Mouse (Mus musculus) heart, postnatal 10 days (tissue): ENCODE data around the gene Plxna2. TPM values are rescaled to one million over a fixed set of nuclear protein-coding genes. Genes with fewer than 3 reads are reported as not detected.

Experiments used
- DNase-seq, 2 experiments: peaks; one replicate each; pipeline ENCODE4 v3.0.0; 2021
- intact Hi-C: fragments of 180-260 bp; cut with DNase I; formaldehyde crosslinking; loops from one replicate; pipeline ENCODE4 v1.15.1; 2025
- total RNA-seq, 2 experiments: library from RNA; stranded (reverse); gene quantifications; 2 replicates each; pipeline ENCODE4 v1.2.3; 2021

Plxna2 gene
- total RNA-seq, 2 experiments from 2014 or later: 25.5 to 34.6 TPM

GRCm38 (mm10) chr1:194650076-194650475 lies 32.1 kb downstream of the Plxna2 start:
- intact Hi-C loops: no loop called here
- no peak for DNase-seq

- intact Hi-C loops: no loop called here
Measured at GRCm38 (mm10) chr1:194650566-194650965, 32.5 kb downstream of the Plxna2 start.

GRCm38 (mm10) chr1:194651987-194652386 lies 34.0 kb downstream of the Plxna2 start:
- intact Hi-C loops: no loop called here
- DNase-seq: peak; percentile 41 to 45

More at GRCm38 (mm10) chr1:194650566-194650965, 32.5 kb downstream of the Plxna2 start:
- DNase-seq: no peak

- intact Hi-C loops: no loop called here
- DNase-seq: peak; percentile 50 to 62
Measured at GRCm38 (mm10) chr1:194658459-194659160, 40.6 kb downstream of the Plxna2 start.

GRCm38 (mm10) chr1:194660426-194661119 lies 42.6 kb downstream of the Plxna2 start:
- DNase-seq: peak; percentile 80 to 81
- intact Hi-C loops: loop anchor here (1.0 to 5.0 kb wide), 2 partner anchors 40 to 62 kb away; no protein-coding TSS in a partner anchor

- intact Hi-C loops: loop anchor here (5.0 kb wide), 1 partner anchor 59 kb away; no protein-coding TSS in a partner anchor
- DNase-seq: no peak
Measured at GRCm38 (mm10) chr1:194663021-194663420, 45.0 kb downstream of the Plxna2 start.

DNA sequence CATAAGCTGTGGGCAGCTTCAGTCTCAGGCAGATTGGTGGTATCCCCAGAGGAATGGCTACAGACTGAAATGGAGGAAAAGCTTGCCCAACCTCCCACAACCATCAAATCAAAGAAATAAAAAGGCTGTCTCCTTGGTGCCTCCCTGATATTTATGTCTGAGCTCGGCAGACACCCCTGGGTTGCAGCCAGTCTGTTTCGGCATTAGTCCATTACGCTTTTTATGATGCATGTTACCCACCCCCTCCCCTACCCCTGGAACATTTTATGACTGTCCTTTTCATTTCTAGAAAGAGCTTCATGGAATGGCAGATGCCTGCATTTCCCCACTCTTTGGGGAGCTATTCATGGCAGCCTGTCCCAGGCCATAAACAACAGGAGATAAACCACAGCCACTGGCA lies 47.7 kb downstream of the Plxna2 start:
- no peak for DNase-seq
- intact Hi-C loops: no loop called here

DNA sequence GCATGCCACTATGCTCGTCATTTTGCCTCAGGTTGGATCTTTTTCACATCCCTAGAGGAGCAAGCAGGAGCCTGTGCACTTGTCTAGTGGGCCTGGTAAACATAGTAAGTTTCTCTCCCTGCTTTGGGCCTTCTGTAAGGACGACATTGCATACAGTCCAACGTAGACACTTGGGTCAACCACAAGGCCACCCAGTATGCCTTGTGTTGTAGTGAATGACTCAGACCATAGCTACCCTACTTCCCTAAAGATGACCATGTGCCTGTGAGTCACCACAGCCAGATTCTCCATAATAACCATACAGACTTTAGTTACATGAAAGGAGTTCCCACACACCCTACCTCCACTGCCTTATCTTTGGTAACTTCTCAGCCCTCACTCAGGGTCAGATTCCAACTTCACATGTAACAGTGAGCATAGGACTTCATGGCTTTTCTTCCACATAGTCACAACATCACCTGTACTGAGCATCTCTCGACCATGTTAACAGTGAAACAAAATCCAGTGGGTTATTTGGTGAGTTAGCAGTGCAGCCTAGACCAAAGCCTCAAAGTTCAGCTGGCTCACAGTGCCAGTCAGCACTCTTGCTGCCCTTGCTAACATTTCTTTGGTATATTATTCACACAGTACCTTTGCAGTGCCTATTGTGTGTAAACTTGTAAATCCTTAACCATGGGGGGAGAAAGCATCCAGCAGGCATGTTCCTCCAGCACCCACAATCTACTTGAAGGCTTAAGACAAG lies 53.9 kb downstream of the Plxna2 start:
- intact Hi-C loops: no loop called here

GRCm38 (mm10) chr1:194672525-194672894 lies 54.5 kb downstream of the Plxna2 start:
- DNase-seq: no peak
- intact Hi-C loops: no loop called here

More for the DNA sequence above, 53.9 kb downstream of the Plxna2 start:
- no peak for DNase-seq

DNA sequence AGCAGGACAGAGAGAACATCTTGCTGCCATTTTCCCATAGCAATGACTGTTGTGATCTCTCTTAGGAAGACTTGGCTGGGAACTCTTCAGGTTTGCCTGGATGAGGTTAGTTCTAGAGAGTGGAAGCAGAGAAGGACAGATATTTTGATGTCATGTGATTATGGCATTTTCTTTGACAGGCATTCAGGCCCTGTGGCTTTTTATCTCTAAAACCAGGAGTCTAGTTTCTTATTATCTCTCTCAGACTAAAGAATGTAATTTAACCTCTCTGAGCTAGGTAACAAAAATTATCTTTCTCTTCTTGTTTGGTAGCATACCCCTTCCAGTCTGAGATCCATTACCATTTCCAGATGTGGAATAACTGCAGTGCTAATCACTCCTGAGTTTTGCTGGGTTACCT lies 55.2 kb downstream of the Plxna2 start:
- DNase-seq: no peak

DNA sequence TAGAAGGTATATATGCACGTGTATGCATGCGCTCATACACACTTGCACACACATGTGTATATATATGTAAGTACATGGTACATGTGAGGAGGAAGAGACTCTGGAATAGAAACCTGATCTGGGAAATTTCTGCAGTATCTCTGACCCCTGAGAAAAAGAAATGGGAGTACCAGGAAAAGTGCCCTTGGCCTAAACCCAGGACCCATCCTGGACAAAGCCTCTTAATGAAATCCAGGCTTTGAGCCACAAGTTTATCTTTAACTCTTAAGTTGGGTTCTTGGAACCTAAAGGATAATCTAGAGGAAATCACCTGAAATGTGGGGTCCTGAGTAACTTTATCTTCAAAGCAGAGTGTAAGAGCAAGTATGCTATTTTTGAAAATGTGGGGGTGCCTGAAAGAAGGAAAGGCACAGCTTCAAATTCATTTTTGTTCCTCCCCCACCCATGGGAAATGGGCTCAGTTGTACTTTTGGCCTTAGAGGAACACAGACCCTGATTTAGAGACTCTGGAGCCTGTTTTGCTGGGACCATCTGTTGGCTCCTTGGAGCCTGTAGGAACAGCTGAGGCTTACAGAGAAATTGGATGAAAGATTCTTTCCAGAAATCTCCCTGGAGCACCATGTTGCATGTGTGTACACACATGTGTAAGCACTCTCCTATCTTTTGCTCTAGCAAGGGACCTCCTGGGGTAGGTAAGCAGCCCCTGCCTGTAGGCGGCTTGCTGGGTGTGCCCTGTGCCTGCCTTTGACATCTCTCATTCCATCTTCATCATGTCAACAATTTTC lies 57.3 kb downstream of the Plxna2 start:
- intact Hi-C loops: no loop called here
- no peak for DNase-seq

More for the DNA sequence above, 55.2 kb downstream of the Plxna2 start:
- intact Hi-C loops: no loop called here

DNA sequence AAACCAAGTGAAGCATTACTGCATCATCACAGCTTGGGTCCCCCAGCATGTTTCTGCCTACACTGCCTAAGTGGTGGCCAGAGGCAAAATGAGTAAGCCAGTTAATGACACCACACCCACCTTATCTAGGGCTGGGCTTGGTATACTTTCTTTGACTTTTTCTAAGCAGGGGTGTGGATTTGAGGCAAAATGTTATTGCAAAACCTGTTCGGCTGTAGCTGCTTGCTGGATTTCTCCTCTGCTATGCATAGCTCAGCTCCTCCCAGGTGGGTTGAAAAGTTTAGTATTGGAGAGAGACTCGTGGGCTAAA lies 57.8 kb downstream of the Plxna2 start:
- no peak for DNase-seq
- intact Hi-C loops: no loop called here

DNA sequence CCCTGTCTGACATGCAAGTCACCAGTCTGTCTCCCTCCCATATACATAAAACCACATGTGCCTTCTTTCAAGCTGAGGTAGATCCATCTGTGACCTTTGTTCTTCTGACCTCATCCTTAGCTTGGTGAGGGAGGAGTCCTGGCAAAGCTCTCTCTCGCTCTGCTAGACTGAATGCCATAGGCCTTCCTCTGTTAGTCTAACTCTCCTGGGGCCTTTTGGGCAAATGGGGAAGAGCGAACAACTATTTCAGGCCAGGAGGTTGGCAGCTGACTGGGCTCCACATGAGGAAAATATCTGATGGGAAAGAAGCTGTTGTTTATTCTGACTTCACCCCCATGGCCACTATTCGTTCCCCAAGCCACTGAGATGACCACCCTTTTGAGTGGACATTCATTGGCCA lies 59.9 kb downstream of the Plxna2 start:
- peak; percentile 49 to 60 for DNase-seq
- intact Hi-C loops: no loop called here

DNA sequence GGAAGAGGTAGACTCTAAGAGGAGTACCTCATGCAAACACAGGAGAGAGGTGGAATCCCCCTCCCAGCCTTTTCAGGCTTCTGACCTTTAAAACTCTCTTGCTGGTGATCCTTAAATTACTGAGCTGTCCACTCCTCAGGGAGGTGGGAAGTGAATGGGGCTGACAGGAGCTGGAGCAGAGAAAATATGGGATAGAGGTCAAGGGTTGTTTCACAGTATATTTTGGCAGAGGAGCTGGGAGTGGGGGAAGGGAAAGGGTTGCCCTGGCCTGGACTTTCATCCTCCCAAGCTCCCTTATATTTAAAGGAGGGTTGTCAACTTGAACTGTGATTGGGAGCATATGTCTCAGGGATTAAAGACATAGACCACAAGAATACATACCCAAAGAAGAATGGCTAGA lies 61.1 kb downstream of the Plxna2 start:
- no peak for DNase-seq
- intact Hi-C loops: no loop called here

DNA sequence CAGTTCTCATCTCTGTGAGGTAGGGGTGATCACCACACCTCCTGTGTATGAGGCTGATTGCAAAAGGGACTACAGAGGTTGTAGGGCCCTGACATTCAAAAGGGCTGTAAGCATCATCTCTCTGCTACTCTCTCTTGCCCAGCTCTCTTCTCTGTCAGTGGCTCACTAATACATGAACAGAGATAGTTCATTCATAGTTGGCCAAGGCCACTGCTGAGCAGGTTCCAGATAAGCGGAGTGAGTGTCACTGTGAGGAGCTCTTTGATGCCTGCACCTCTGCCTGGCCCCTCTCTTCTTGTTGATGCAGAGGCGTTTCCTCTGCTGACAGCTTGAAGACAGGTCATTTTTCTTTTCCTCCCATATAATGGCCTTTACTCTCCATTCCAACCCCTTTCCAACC lies 62.1 kb downstream of the Plxna2 start:
- no peak for DNase-seq
- intact Hi-C loops: no loop called here

DNA sequence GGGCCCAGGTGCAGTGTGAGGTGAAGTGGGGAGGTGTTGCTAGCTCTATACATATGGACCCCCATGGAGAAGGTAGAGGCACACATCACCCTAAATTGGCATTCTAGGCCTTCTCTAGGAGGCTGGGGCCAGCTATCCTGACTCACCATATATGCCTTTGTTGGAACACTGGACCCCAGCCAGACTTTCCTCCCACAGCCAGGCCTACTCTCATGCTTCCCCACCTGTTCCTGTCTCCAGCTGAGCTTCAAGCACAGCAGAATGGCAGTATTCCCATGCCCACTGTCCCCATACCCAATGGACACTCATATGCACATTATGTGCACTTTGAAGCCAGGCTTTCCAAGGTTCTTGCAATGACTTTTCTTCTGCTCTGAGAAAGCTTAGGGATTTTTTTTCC lies 64.0 kb downstream of the Plxna2 start:
- DNase-seq: no peak
- intact Hi-C loops: no loop called here

- intact Hi-C loops: no loop called here
Measured at GRCm38 (mm10) chr1:194683132-194683531, 65.1 kb downstream of the Plxna2 start.

DNA sequence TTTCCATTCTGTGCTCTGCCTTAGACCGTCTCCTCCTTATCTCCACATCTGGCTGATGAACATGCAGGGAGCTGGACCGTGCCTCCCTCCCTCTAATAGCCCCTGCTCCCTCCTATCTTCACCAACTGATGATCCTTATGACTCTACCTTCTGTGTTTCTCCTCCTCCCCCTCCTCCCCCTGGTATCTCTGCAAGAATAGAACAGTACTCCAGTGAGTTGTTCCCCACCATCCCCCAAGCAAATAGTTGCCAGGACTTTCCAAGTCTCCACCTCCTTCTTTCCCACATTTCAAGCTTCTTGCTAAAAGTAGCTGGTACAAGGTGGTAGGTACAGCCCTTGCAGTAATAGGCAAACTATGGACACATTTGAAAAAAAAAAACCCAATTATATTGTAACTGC lies 67.9 kb downstream of the Plxna2 start:
- no peak for DNase-seq
- intact Hi-C loops: no loop called here

More at GRCm38 (mm10) chr1:194683132-194683531, 65.1 kb downstream of the Plxna2 start:
- no peak for DNase-seq

DNA sequence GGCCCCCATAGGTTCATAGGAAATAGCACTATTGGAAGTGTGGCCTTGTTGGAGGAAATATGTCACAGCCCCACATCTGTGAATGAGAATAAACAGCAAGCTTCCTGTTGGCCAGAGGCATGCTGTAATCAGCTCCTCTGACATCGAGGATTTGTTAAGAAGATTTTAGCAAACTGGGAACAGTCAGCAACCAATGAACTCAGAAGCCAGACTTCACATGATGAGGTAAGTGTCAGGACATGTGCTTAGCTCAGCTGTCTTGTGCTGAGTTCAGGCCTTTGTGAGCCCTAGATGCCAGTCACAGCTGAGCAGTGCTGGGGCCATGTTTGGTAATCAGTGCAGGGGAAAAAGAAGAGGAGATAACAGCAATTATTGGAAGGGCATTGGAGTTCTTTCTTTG lies 69.7 kb downstream of the Plxna2 start:
- DNase-seq: peak in 1 of 2 experiments; percentile 59
- intact Hi-C loops: no loop called here

GRCm38 (mm10) chr1:194688161-194688560 lies 70.1 kb downstream of the Plxna2 start:
- intact Hi-C loops: no loop called here
- no peak for DNase-seq

GRCm38 (mm10) chr1:194693063-194693462 lies 75.0 kb downstream of the Plxna2 start:
- DNase-seq: no peak
- intact Hi-C loops: no loop called here
